Mouse (Mus musculus) thymus, postnatal 14 days (tissue): ENCODE results near the gene Ppp2r5a.

ENCODE experiments used
- DNase-seq: peaks from one replicate; pipeline ENCODE4 v3.0.0; 2021

The Ppp2r5a gene

DNA sequence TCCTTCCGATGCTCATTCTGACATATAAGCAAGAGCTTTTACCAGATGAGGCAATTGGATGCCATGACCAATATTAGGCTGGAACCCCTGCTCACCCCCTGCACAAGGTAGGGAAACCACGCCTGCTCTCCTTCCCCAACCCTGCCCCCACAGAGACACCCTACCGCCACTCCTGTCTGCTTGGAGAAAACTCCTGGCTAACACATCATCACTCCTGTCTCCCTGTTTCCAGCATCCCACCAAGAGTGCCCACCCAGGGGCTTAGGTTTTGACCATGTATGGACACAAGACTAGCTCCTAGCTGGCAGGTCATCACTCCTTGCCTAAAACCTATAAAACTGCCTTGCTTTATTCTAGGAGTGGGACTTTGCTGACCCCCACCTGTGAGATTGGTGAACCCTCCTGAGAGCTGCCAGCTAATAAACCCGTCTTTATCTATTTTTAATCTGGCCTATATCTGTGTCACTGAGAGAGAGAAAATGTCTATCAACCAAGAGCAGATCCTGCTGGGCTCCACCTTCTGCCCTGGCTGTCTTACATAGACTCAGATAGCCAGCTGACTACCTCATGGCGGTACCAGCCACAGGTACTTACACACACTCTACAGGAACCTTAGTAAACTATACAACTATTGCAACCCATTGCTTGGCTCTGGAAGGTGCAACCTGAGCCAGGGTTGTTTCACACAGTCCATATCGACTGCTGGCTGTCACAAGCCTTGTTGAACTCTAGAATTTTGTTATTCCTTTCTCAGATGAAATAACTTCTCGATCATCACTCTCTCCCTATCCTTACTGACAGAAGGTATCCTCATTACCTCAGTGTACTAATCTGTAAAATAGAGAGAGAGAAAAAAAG, 78.1 kb downstream of the Ppp2r5a start:
- no peak for DNase-seq

DNA sequence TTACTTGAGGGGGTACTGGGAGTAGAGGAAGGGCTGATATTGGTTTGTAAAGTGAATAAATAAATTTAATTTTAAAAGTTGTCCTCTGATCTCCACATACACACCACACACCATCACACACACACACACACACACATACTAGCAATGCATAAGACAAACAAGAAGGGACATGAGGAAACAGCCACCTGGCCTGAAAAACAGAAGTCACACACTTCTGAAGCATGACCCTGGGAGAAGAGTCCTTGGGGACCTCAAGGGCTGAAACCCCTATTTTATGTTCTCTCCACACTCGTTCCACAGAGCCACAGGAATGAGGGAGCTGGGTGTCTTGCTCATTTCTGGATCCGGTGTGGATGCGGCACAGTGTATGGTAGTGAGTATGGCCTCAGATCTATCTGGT, 79.7 kb downstream of the Ppp2r5a start:
- no peak for DNase-seq

DNA sequence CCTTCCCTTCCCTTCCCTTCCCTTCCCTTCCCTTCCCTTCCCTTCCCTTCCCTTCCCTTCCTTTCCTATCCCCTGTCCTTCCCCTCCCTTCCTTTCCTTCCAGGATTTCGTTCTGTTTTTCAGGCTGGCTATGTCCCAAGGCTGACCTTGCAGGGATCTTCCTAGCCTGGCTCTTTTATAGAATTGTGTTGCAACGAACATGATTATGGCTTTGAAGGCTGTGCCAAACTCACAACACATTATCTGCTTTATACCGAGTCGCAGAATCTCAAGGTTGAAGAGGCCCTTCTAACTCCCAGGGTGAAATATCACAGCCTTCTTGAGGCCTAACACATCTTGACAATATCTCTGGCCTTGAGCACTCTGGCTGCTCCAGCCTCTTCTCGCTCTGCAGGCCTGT, 84.4 kb downstream of the Ppp2r5a start:
- DNase-seq, result no peak

DNA sequence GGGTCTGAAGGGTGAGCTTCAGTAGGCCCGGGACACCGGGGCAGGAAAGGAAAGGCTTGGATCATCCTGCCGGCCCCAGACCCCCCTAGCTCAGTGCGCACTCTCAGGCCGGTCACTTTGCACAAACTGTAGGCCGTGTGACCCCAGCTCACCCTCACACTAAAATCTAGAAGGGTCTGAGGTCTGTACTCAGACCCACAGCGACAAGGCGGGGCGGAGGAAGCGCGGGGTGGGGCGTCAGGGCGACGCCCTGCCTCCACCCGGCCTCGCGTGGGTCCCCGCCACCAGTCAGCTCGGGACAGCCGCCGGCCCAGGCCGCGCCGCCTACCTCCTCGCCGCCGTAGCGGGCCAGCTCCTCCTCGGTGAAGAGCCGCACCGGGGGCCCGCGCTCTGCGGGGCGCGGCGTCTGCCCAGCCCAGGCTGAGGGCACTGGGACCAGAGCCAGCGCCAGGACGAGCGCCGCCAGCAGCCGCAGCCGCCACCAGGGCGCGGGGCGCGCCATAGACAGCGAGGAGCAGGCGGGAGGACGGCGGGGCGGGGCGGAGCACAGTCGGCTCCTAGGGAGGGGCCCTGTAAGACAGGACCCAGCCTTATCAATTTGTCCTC, 85.4 kb downstream of the Ppp2r5a start, which contains the start of gene Nenf:
Gene Nenf (minus strand): TSS at position 604 of the 606 bp plus-strand sequence.
- peak; percentile 87 for DNase-seq

DNA sequence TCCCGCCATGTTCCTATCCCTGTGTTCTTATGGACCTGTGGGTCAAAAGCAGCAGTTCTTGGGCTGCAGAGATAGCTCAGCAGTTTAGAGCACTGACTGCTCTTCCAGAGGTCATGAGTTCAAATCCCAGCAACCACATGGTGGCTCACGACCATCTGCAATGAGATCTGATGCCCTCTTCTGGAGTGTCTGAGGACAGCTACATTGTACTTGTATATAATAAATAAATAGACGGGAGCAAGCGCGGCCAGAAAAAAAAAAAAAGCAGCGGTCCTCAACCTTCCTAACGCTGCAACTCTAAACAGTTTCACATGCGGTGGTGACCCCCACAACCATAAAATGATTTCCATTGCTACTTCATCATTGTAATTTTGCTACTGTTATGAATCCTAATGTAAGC, 86.3 kb downstream of the Ppp2r5a start:
- DNase-seq, result no peak

DNA sequence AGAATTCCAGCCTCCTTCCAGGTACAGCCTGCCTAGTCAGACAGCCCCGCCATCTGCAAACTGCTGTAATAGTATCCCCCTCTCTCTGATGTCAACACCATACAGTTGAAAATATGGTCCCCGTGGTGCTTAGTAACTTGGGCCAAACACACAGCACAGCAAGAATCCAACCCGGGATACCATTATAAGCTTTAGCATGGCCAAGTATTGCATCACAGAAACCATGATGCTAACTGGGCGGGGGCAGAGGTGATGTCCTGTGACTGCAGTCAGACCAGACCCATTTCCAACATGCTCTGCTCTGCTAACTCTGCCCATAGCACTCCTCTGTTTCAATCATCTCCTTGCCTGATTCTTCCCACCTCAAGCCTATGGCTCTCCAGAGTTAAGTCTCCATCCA, 89.1 kb downstream of the Ppp2r5a start:
- DNase-seq, result no peak

DNA sequence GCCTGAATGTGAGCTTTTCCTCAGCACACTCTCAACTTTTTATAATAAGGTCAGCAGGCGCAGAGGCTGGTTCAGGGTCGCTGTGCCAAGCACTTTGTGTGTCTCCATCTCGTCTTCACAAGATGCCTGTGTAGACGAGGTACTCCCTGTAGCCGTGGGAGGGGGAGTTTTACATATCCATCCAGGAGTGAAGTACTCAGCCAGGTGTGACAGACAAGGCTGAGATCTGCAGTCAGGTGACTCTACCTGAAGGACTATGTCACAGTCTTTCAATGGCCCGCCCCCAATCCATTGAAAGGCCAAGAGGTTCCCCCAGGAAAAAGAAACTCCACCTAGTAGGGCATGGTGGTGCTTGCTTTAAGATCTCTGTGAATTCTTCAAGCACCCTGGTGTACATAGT, 89.9 kb downstream of the Ppp2r5a start:
- no peak for DNase-seq

DNA sequence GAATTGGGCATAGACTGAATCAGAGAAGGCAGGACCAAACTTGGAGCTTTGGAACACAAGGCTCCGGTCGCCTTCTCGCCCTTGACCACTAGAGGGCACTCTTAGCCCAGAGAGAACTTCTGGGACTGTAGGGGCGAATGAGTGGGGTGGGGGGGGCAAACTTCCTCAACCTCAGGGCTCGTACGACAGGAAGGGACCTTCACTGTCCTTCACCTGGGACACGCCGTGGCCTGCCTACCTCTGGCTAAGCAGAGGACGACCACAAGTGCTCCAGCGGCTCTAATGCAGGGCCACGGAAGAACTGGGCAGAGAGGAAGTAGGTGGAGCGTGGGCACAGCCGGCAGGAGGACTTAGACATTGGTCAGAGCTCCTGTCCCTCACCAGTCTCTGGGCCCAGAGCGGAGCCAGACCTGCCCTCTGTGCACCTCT, 90.5 kb downstream of the Ppp2r5a start:
- DNase-seq, result peak; percentile 87

DNA sequence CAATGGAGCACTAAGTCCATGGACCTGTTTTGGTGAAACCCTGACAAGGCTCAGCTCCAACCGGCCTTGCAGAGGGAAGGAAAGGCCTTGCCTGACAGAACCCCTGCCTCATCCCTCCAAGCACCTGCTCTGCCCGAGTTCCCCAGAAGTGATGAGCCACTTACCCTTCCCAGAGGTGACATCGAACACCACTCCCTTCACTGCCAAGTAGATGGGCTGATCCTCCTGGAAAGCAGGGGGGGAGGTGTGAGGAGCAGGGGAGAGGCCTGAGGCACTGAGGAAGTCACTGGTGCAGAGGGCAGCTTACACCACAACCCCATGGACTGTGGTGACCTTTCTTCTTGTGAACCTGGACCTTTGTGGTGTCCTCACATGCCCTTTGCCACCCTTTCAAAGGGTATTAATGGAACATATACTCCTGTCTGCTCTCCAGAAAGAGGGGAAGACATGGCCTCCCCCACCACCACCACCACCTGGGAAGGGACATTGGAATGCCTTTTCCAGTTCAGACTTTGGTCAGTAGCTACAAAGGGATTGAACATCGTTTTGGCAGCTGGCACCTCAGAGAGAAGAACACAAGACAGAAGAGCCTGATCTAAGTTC, 91.7 kb downstream of the Ppp2r5a start:
- no peak for DNase-seq

DNA sequence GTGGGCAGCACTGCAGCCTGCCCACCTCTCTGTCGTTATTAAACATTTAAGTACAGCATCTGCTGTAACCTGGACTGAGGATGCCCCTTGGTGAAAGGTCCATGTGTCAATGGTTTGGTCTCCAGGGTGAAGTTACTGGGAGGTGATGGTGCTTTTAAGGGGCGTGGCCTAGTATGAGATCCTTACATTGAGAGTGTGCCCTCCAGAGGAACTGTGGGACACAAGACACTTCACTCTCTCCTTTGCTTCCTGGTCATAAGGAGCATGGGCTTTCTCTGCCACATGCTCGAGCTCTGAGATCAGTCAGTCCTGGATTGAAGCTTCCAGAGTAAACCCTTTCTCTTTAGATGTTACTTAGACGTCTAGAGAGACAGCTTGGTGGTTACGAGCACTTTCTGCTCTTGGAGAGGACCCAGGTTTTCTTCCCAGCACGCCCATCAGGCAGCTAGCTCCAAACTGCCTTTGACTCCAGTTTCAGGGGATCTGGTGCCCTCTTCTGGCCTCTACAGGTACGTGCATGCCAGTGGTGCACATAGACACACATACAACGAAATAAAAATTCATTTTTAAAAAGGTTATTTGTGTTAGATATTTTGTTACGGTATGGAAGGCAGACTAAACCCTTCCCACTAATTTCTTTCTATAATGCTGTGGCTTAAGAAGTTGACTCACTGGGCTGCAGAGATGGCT, 95.2 kb downstream of the Ppp2r5a start:
- DNase-seq, result no peak

DNA sequence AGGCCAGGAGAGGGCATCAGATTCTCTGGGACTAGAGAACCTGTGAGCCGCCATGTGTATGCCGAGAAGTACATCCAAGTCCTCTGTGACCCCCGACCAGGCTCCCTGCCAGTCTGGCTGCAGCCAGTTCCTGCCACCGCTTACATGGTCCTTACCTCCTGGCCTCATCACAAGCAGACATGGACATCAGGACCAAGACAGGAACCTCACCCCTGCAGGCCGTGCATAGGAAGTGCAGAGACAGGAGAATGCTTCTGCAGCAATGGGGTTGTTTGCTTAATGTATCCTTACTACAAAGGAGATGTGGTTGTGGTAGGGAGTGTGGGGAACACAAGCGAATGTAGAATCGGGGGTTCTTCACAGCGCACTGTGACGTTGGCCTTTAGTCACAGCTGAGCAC, 96.8 kb downstream of the Ppp2r5a start:
- no peak for DNase-seq

DNA sequence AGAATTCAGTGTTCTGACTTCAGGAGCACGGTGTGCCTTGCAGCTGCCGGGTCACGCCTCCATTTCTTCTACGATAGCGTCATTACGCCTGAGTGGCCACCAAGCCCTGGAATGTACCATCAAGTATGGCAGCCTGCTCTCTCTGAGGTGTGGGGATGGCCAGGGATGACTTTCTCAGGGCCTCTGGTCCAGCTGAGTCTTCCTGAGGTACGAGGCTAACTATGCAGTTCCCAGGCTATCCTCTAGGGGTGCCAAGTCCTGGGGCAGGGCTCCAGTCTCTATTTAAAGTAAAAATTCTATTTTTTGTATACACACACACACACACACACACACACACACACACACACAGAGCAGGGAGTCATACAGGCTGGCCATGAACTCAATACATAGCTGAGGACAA, 97.5 kb downstream of the Ppp2r5a start:
- DNase-seq, result no peak

DNA sequence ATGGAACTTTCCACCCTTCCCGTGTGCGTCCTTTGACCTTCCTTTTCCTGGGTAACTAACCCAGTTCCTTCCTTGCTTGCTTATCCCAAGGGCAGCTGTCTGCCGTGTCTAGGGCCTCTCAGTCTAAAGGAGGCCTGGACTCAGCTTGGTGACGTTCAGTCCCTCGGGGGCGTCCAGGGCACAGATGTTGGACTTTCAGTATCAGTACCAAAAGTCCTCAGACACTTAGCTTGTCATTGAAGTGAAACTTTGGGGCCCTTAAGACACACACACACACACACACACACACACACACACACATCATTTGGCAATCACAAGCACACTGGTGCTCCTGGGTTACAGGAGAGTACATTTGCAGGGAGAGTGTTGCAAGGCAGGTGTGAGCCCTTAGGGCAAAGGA, 98.9 kb downstream of the Ppp2r5a start:
- no peak for DNase-seq

DNA sequence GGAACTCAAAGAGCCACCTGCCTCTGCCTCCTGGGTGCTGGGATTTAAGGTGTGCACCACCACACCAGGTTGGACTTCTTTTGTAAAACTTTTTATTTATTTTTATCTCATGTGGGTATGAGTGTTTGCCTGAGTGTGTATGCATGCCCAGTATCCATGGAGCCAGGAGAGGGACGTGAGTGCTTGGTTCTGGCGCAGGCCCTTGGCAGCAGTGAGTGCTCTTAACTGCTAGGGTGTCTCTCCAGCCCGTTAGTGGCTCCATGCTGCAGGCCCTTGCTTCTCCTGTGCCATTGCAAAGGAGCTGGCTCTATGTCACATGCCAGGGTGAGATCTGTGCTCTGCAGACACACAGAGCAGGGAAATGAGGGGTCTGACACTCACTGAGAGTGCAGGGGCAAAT, 99.3 kb downstream of the Ppp2r5a start:
- DNase-seq, result no peak
